Mouse (Mus musculus) myocyte (in vitro differentiated cells): Measurements from ENCODE around the gene Tmem54. TPM values are rescaled to one million over a fixed set of nuclear protein-coding genes. Genes with fewer than 3 reads are reported as not detected.

Experiments used
- H3K27me3 ChIP-seq: one replicate; pipeline ENCODE4 v1.6.1; 2011; ENCODE audit not compliant: control insufficient read depth, insufficient read depth, insufficient read length
- H3K36me3 ChIP-seq: one replicate; pipeline ENCODE4 v1.6.1; 2011; ENCODE audit not compliant: control insufficient read depth, insufficient read depth
- H3K4me2 ChIP-seq: one replicate; pipeline ENCODE4 v1.6.1; 2011; ENCODE audit warnings: low read depth, control low read depth
- H3K4me3 ChIP-seq: one replicate; pipeline ENCODE4 v1.5.1; 2011; ENCODE audit warnings: mild to moderate bottlenecking, control low read depth, moderate library complexity
- H3K79me2 ChIP-seq: one replicate; pipeline ENCODE4 v1.6.1; 2011; ENCODE audit not compliant: control insufficient read depth, insufficient read depth
- H3ac ChIP-seq: one replicate; pipeline ENCODE4 v1.6.1; 2011; ENCODE audit not compliant: control insufficient read depth, insufficient read length
- CEBPB ChIP-seq: IDR thresholded peaks from 2 replicates; pipeline ENCODE4 v1.6.1; 2011; ENCODE audit warnings: mild to moderate bottlenecking, moderate library complexity; ENCODE audit not compliant: poor library complexity, insufficient read depth, severe bottlenecking
- E2F4 ChIP-seq: IDR thresholded peaks from one replicate; pipeline ENCODE4 v1.6.1; 2011; ENCODE audit warnings: mild to moderate bottlenecking, control low read depth, moderate library complexity; ENCODE audit not compliant: insufficient read depth
- MAX ChIP-seq: IDR thresholded peaks from one replicate; pipeline ENCODE4 v1.6.1; 2011; ENCODE audit warnings: low read depth, mild to moderate bottlenecking, control low read depth
- MYOD1 ChIP-seq, 3 experiments: IDR thresholded peaks; one replicate each; pipeline ENCODE4 v1.6.1; 2011; ENCODE audit warnings: control low read depth in 2 of 3, low read depth in 2 of 3, mild to moderate bottlenecking in 2 of 3, moderate library complexity in 1 of 3; ENCODE audit not compliant: insufficient read length in 2 of 3, control insufficient read depth in 1 of 3
- MYOG ChIP-seq, 3 experiments: IDR thresholded peaks; one replicate each; pipeline ENCODE4 v1.6.1; 2011; ENCODE audit warnings: control low read depth in 2 of 3, low read depth in 2 of 3, mild to moderate bottlenecking in 2 of 3; ENCODE audit not compliant: insufficient read length in 2 of 3, control insufficient read depth in 1 of 3, insufficient read depth in 1 of 3
- POLR2A ChIP-seq: IDR thresholded peaks from one replicate; pipeline ENCODE4 v1.6.1; 2011; ENCODE audit warnings: low read depth, mild to moderate bottlenecking, control low read depth, moderate library complexity; ENCODE audit not compliant: insufficient read length
- POLR2AphosphoS2 ChIP-seq: IDR thresholded peaks from one replicate; pipeline ENCODE4 v1.6.1; 2011; ENCODE audit warnings: low read depth, control low read depth; ENCODE audit not compliant: insufficient read length
- REST ChIP-seq: IDR thresholded peaks from one replicate; pipeline ENCODE4 v1.6.1; 2011; ENCODE audit warnings: mild to moderate bottlenecking, control low read depth, moderate library complexity; ENCODE audit not compliant: insufficient read depth, insufficient read length
- SRF ChIP-seq: IDR thresholded peaks from one replicate; pipeline ENCODE4 v1.6.1; 2011; ENCODE audit warnings: low read depth; ENCODE audit not compliant: control insufficient read depth, insufficient read length
- TCF12 ChIP-seq: IDR thresholded peaks from one replicate; pipeline ENCODE4 v1.6.1; 2011; ENCODE audit warnings: mild to moderate bottlenecking, control low read depth; ENCODE audit not compliant: poor library complexity, insufficient read depth, severe bottlenecking
- TCF3 ChIP-seq: IDR thresholded peaks from one replicate; pipeline ENCODE4 v1.6.1; 2011; ENCODE audit warnings: low read depth, control low read depth; ENCODE audit not compliant: insufficient read length
- USF1 ChIP-seq: IDR thresholded peaks from one replicate; pipeline ENCODE4 v1.6.1; 2011; ENCODE audit warnings: low read depth, mild to moderate bottlenecking, control low read depth, moderate library complexity
- polyA plus RNA-seq: library from polyadenylated mRNA; unstranded; fragments of >200 nt; fragmentation: generic; extraction: Trizol; gene quantifications from one replicate; pipeline ENCODE4 v1.2.1, GENCODE M21; 2012; ENCODE audit warnings: missing spikeins

The Tmem54 gene
- polyA plus RNA-seq, 1 experiment, result 0.41 TPM

- H3ac ChIP-seq, result no peak overlapping the region
- H3K27me3 ChIP-seq, result no peaks in the 10 kb centered on the region
- H3K4me3 ChIP-seq, result no peak overlapping the region
- H3K36me3 ChIP-seq, result peaks cover 4% of the 10 kb centered on the region
- no peaks in the 10 kb centered on the region for H3K79me2 ChIP-seq
- TF ChIP-seq MYOG (IDR thresholded peaks at IDR 0.05; ENCODE audit: control insufficient read depth in 1 of 3, insufficient read depth in 1 of 3, insufficient read length in 2 of 3, low read depth in 2 of 3) (no peak), E2F4 (no peak)
- no peak overlapping the region for H3K4me2 ChIP-seq
Measured at GRCm38 (mm10) chr4:129087850-129088249, 17.5 kb upstream of the Tmem54 start.

- Histone ChIP-seq H3ac (no peak overlapping the region), H3K4me3 (no peak overlapping the region), H3K36me3 (no peaks in the 10 kb centered on the region), H3K27me3 (no peaks in the 10 kb centered on the region), H3K79me2 (no peaks in the 10 kb centered on the region), H3K4me2 (no peak overlapping the region)
- TF ChIP-seq USF1 (no peak), MYOD1 (IDR thresholded peaks at IDR 0.05; ENCODE audit: control insufficient read depth in 1 of 3, insufficient read length in 2 of 3, low read depth in 2 of 3) (no peak), TCF12 (no peak), MYOG (IDR thresholded peaks at IDR 0.05; ENCODE audit: control insufficient read depth in 1 of 3, insufficient read depth in 1 of 3, insufficient read length in 2 of 3, low read depth in 2 of 3) (no peak), POLR2AphosphoS2 (no peak), POLR2A (no peak), E2F4 (no peak), MAX (no peak)
Measured at GRCm38 (mm10) chr4:129095276-129095675, 10.1 kb upstream of the Tmem54 start.

GRCm38 (mm10) chr4:129097006-129097405 lies 8.3 kb upstream of the Tmem54 start:
- Histone ChIP-seq H3K36me3 (no peaks in the 10 kb centered on the region), H3K79me2 (no peaks in the 10 kb centered on the region), H3K27me3 (no peaks in the 10 kb centered on the region), H3ac (no peak overlapping the region), H3K4me3 (no peak overlapping the region), H3K4me2 (no peak overlapping the region)
- TF ChIP-seq TCF3 (no peak), USF1 (no peak), MYOG (IDR thresholded peaks at IDR 0.05; ENCODE audit: control insufficient read depth in 1 of 3, insufficient read depth in 1 of 3, insufficient read length in 2 of 3, low read depth in 2 of 3) (no peak), CEBPB (no peak)

- Histone ChIP-seq H3ac (no peak overlapping the region), H3K4me2 (no peak overlapping the region), H3K27me3 (peaks cover 9% of the 10 kb centered on the region), H3K79me2 (no peaks in the 10 kb centered on the region), H3K36me3 (no peaks in the 10 kb centered on the region), H3K4me3 (no peak overlapping the region)
- TF ChIP-seq SRF, result no peak
- TF ChIP-seq POLR2A, result no peak
- no peak for TF ChIP-seq TCF12
Measured at GRCm38 (mm10) chr4:129102133-129102829, 3.1 kb upstream of the Tmem54 start.

GRCm38 (mm10) chr4:129106073-129106472 lies 725 bp downstream of the Tmem54 start:
- Histone ChIP-seq H3K4me3 (no peak overlapping the region), H3ac (no peak overlapping the region), H3K4me2 (no peak overlapping the region), H3K36me3 (no peaks in the 10 kb centered on the region), H3K79me2 (no peaks in the 10 kb centered on the region), H3K27me3 (peaks cover 9% of the 10 kb centered on the region)
- TF ChIP-seq USF1 (no peak), TCF12 (no peak), E2F4 (no peak), POLR2A (no peak), POLR2AphosphoS2 (no peak), SRF (no peak), MYOG (IDR thresholded peaks at IDR 0.05; ENCODE audit: control insufficient read depth in 1 of 3, insufficient read depth in 1 of 3, insufficient read length in 2 of 3, low read depth in 2 of 3) (no peak), CEBPB (no peak), MYOD1 (IDR thresholded peaks at IDR 0.05; ENCODE audit: control insufficient read depth in 1 of 3, insufficient read length in 2 of 3, low read depth in 2 of 3) (no peak), TCF3 (no peak), MAX (no peak), REST (no peak)
